Mouse (Mus musculus) MEL (cell line): ENCODE results near the gene Prame. TPM values are rescaled to one million over a fixed set of nuclear protein-coding genes. Genes with fewer than 3 reads are reported as not detected.
"Not testable (repeated sequence)": the region's sequence is repeated elsewhere in the genome, so short reads cannot be mapped to it uniquely, and the experiment has no call there.

Source experiments
- DNase-seq: peaks from one replicate; pipeline ENCODE4 v3.0.0; 2011; ENCODE audit warnings: low read depth, low spot score
- H3K27ac ChIP-seq: 2 replicates; pipeline ENCODE4 v1.5.1; 2012; ENCODE audit warnings: low read depth, mild to moderate bottlenecking, control low read depth, low read length, moderate library complexity; ENCODE audit not compliant: control insufficient read depth
- H3K27me3 ChIP-seq, 2 experiments: fragments of 150-350 bp in 1 of 2; sonication (generic) in 1 of 2; 2 replicates each; pipeline ENCODE4 v1.6.1; 2012; ENCODE audit warnings: low read length in 2 of 2, mild to moderate bottlenecking in 2 of 2, improper control_type of control experiment in 1 of 2, moderate library complexity in 1 of 2; ENCODE audit not compliant: insufficient read depth in 2 of 2, control insufficient read depth in 1 of 2
- H3K36me3 ChIP-seq, 2 experiments: 2 replicates each; pipeline ENCODE4 v1.6.1; 2012 to 2014; ENCODE audit warnings: low read length in 2 of 2, improper control_type of control experiment in 1 of 2, inconsistent platforms in 1 of 2, mild to moderate bottlenecking in 1 of 2; ENCODE audit not compliant: insufficient read depth in 2 of 2, control insufficient read depth in 1 of 2
- H3K4me1 ChIP-seq, 2 experiments: fragments of 150-350 bp in 1 of 2; sonication (generic) in 1 of 2; 2 replicates each; pipeline ENCODE4 v1.6.1; 2012; ENCODE audit warnings: low read length in 2 of 2, improper control_type of control experiment in 1 of 2, mild to moderate bottlenecking in 1 of 2; ENCODE audit not compliant: insufficient read depth in 2 of 2, control insufficient read depth in 1 of 2
- H3K4me3 ChIP-seq, 2 experiments: fragments of 150-350 bp in 1 of 2; sonication (generic) in 1 of 2; 2 replicates each; pipeline ENCODE4 v1.5.1; 2012; ENCODE audit warnings: low read depth in 2 of 2, low read length in 2 of 2, mild to moderate bottlenecking in 2 of 2, moderate library complexity in 2 of 2, control low read depth in 1 of 2, improper control_type of control experiment in 1 of 2; ENCODE audit not compliant: control insufficient read depth in 1 of 2, insufficient read depth in 1 of 2
- H3K79me2 ChIP-seq: 2 replicates; pipeline ENCODE4 v1.6.1; 2012; ENCODE audit warnings: mild to moderate bottlenecking, low read length, moderate library complexity; ENCODE audit not compliant: control insufficient read depth, poor library complexity, insufficient read depth
- H3K9ac ChIP-seq: 2 replicates; pipeline ENCODE4 v1.6.1; 2012; ENCODE audit warnings: low read depth, mild to moderate bottlenecking, control low read depth, low read length, moderate library complexity; ENCODE audit not compliant: control insufficient read depth, poor library complexity, severe bottlenecking
- H3K9me3 ChIP-seq: fragments of 150-350 bp; sonication (generic); replicated peaks from 2 replicates; pipeline ENCODE4 v1.6.1; 2012; ENCODE audit warnings: mild to moderate bottlenecking, low read length, improper control_type of control experiment, moderate library complexity; ENCODE audit not compliant: insufficient read depth
- CTCF ChIP-seq, 3 experiments: IDR thresholded peaks in 2 of 3; conservative IDR thresholded peaks in 1 of 3; 2 replicates each; pipeline ENCODE4 v1.5.1; 2011 to 2012; ENCODE audit warnings: low read length in 3 of 3, low read depth in 2 of 3, mild to moderate bottlenecking in 2 of 3, improper control_type of control experiment in 1 of 3, inconsistent platforms in 1 of 3, mixed read lengths in 1 of 3, moderate library complexity in 1 of 3; ENCODE audit not compliant: control insufficient read depth in 1 of 3, insufficient read depth in 1 of 3, poor library complexity in 1 of 3, severe bottlenecking in 1 of 3
- RAD21 ChIP-seq: IDR thresholded peaks from 2 replicates; pipeline ENCODE4 v1.6.1; 2011; ENCODE audit warnings: mild to moderate bottlenecking, low read depth, low read length, improper control_type of control experiment
- SMC3 ChIP-seq: IDR thresholded peaks from 2 replicates; pipeline ENCODE4 v1.6.1; 2011; ENCODE audit warnings: low read depth, low read length, improper control_type of control experiment
- ZC3H11A ChIP-seq: IDR thresholded peaks from 2 replicates; pipeline ENCODE4 v1.6.1; 2012; ENCODE audit warnings: low read depth, mild to moderate bottlenecking, inconsistent platforms, low read length, improper control_type of control experiment
- polyA plus RNA-seq, 2 experiments: library from polyadenylated mRNA; stranded (reverse) in 1 of 2; unstranded in 1 of 2; fragments of >175 nt in 1 of 2; fragments of >200 nt in 1 of 2; gene quantifications; 2 replicates each; pipeline versions ENCODE4 v1.2.1 to v1.2.4; 2012; ENCODE audit warnings: low replicate concordance in 2 of 2, low read depth in 1 of 2; ENCODE audit not compliant: insufficient read length in 2 of 2, insufficient read depth in 1 of 2, missing spikeins in 1 of 2
- total RNA-seq: library from RNA; depleted of rRNA; stranded (reverse); fragments of 300-350 nt; gene quantifications from 2 replicates; pipeline ENCODE4 v1.2.3, GENCODE M21; 2012; rRNA removed

Gene Prame
- total and polyA plus RNA-seq, 3 experiments, result not detected

GRCm38 (mm10) chrX:135569467-135569866 is 58.0 kb downstream of the Prame start:
- H3K4me3 ChIP-seq, H3K9ac ChIP-seq, H3K9me3 ChIP-seq, H3K27me3 ChIP-seq, H3K36me3 ChIP-seq, H3K4me1 ChIP-seq, H3K79me2 ChIP-seq, H3K27ac ChIP-seq: not testable (repeated sequence)
- peak; percentile 56 for DNase-seq
- TF ChIP-seq SMC3, result peak; percentile 62
- peak; percentile 60 for TF ChIP-seq RAD21
- peak; percentile 64 to 74 (median 69) for TF ChIP-seq CTCF (IDR thresholded peaks at IDR 0.05 in 2 of 3, conservative IDR thresholded peaks at IDR 0.05 in 1 of 3; ENCODE audit: control insufficient read depth in 1 of 3, insufficient read depth in 1 of 3, low read depth in 2 of 3, low read length in 3 of 3, poor library complexity in 1 of 3, severe bottlenecking in 1 of 3)
- TF ChIP-seq ZC3H11A, result 0 out of 2 replicates have a peak, but pooled peaks have one; percentile 33

- not testable (repeated sequence) for H3K4me1 ChIP-seq, H3K9ac ChIP-seq, H3K9me3 ChIP-seq, H3K4me3 ChIP-seq, H3K27me3 ChIP-seq, H3K79me2 ChIP-seq, H3K36me3 ChIP-seq, H3K27ac ChIP-seq
- DNase-seq, result peak; percentile 14
Observed at GRCm38 (mm10) chrX:135564934-135565333, 62.6 kb downstream of the Prame start.

Other genes with a start within 250 kb of the Prame start
- not detected in 2 replicates for gene Gm7903, start 193.9 kb downstream of the Prame start, total RNA-seq
- gene Gm7903, start 193.9 kb downstream of the Prame start, polyA plus RNA-seq, result not detected
- gene AV320801, start 133.1 kb downstream of the Prame start, total RNA-seq, result not detected in 2 replicates
- not detected for gene AV320801, start 133.1 kb downstream of the Prame start, polyA plus RNA-seq
- gene Nxf7, start 28.9 kb downstream of the Prame start, total RNA-seq, result 0.12 and 0.23 TPM in 2 replicates
- 10 to 100 TPM in 1 of 2 experiments, not detected in 1; 11.3 TPM for gene Nxf7, start 28.9 kb downstream of the Prame start, polyA plus RNA-seq
- gene Tcp11x2, start 66.1 kb upstream of the Prame start, total RNA-seq, result not detected in 2 replicates
- under 1 TPM in 1 of 2 experiments, not detected in 1; 0.04 TPM for gene Tcp11x2, start 66.1 kb upstream of the Prame start, polyA plus RNA-seq
- not detected in 2 replicates for gene Tmsb15a, start 97.6 kb upstream of the Prame start, total RNA-seq
- gene Tmsb15a, start 97.6 kb upstream of the Prame start, polyA plus RNA-seq, result not detected
- gene Armcx5, start 115.0 kb upstream of the Prame start, total RNA-seq, result 8.4 and 8.6 TPM in 2 replicates
- gene Armcx5, start 115.0 kb upstream of the Prame start, polyA plus RNA-seq, result 1 to 10 TPM in 1 of 2 experiments, not detected in 1; 8.6 TPM
- gene Gprasp1, start 115.0 kb upstream of the Prame start, total RNA-seq, result 13.3 and 13.8 TPM in 2 replicates
- 10 to 100 TPM in 1 of 2 experiments, not detected in 1; 25.0 TPM for gene Gprasp1, start 115.0 kb upstream of the Prame start, polyA plus RNA-seq
- gene Bhlhb9, start 169.9 kb upstream of the Prame start, total RNA-seq, result not detected in 2 replicates
- gene Bhlhb9, start 169.9 kb upstream of the Prame start, polyA plus RNA-seq, result under 1 TPM in 1 of 2 experiments, not detected in 1; 0.01 TPM
- not detected in 2 replicates for gene Gprasp2, start 211.3 kb upstream of the Prame start, total RNA-seq
- under 1 TPM in 1 of 2 experiments, not detected in 1; 0.31 TPM for gene Gprasp2, start 211.3 kb upstream of the Prame start, polyA plus RNA-seq